ENCODE assay signal across 9 mouse cellular contexts in the genomic region with DNA sequence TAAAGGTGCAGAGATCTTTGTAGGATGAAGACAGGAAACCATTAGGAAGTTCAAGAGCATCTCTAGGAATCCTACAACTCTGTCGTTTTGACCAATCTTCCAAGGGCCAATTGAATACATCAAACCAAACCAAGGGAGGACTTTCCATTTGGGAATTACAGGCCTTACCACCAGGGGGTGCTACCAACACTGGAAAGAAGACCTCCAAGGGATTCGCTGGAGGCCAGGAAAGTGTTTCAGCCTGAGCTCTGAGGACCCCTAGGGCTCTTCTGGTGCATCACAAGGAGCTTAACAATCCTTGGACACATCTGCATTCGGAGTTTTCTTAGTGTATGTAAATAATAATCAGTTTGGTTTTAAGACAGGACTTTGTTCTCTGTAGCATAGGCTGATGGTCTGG. TPM values are rescaled to one million over a fixed set of nuclear protein-coding genes. Genes with fewer than 3 reads are reported as not detected.
DNase-seq lines count a peak whose midpoint lies in the region; ATAC-seq and TF ChIP-seq lines count a peak whose summit lies in the region.
"Had no signal": no experiment of that assay in that cellular context is flagged by ENCODE, and none has a peak within 500 bp of the region (broad histone marks: within the 10 kb centered on the region; RNA-seq: fewer than 3 reads in every experiment).

No protein-coding gene starts in this region.

- 16% methylated on average over 3 of the region's 3 CpGs for WGBS in kidney, postnatal 0 days
- 16% methylated on average over 3 of the region's 3 CpGs for WGBS in liver, embryonic 13.5 days (ENCODE audit: insufficient replicate concordance)

- ATAC-seq in frontal cortex, adult (ENCODE audit: low TSS enrichment) = peak; percentile 48; the same call in 1 of the 2 replicates
- no peak for ATAC-seq in kidney, postnatal 0 days (replicated peaks; ENCODE audit: low FRiP score, low read depth)
- no peak for ATAC-seq in liver, embryonic 13.5 days (ENCODE audit: low read depth)

- peak; percentile 100 for TF ChIP-seq CTCF in kidney, postnatal 0 days (IDR thresholded peaks at IDR 0.05; ENCODE audit: low read depth)

- DNase-seq in urinary bladder, adult 18-20 months (ENCODE audit: low spot score in 2 of 2) = peak; percentile 60 to 74
- DNase-seq in urinary bladder, adult 2 months (ENCODE audit: low spot score) = no peak
- DNase-seq in brain, embryonic 18.5 days (ENCODE audit: low read depth, low spot score) = peak; percentile 32
- peak; percentile 96 for DNase-seq in kidney, postnatal 0 days (ENCODE audit: low spot score)
- DNase-seq in liver, embryonic 13.5 days = peak; percentile 67
- DNase-seq in right cerebral cortex, postnatal 10 days (ENCODE audit: low spot score in 2 of 2) = peak; percentile 82 to 89
- DNase-seq in urinary bladder, postnatal 36 days (ENCODE audit: low spot score in 2 of 2) = peak; percentile 71 to 86

- H3K4me1 ChIP-seq in kidney, postnatal 0 days (replicated peaks; ENCODE audit: insufficient read depth, low read length) = no peaks in the 10 kb centered on the region
- H3K4me1 ChIP-seq in liver, embryonic 13.5 days (replicated peaks) = peaks cover 15% of the 10 kb centered on the region

- H3K27me3 ChIP-seq in kidney, postnatal 0 days (ENCODE audit: insufficient read depth, low read length) = no peaks in the 10 kb centered on the region
- no peaks in the 10 kb centered on the region for H3K27me3 ChIP-seq in liver, embryonic 13.5 days
- H3K27me3 ChIP-seq: liver, embryonic 15.5 days had no signal

- H3K4me2 ChIP-seq in kidney, postnatal 0 days (ENCODE audit: low read length) = no peak overlapping the region
- no peak overlapping the region for H3K4me2 ChIP-seq in liver, embryonic 13.5 days
- H3K4me2 ChIP-seq: liver, embryonic 15.5 days had no signal

- H3K27ac ChIP-seq in kidney, postnatal 0 days = no peak overlapping the region
- H3K27ac ChIP-seq in liver, embryonic 13.5 days = no peak overlapping the region
- H3K27ac ChIP-seq: liver, embryonic 15.5 days had no signal

- H3K4me3 ChIP-seq in kidney, postnatal 0 days (replicated peaks; ENCODE audit: low read depth, low read length) = no peak overlapping the region
- H3K4me3 ChIP-seq in liver, embryonic 13.5 days (replicated peaks) = no peak overlapping the region
- H3K4me3 ChIP-seq: liver, embryonic 15.5 days had no signal

- no peaks in the 10 kb centered on the region for H3K9me3 ChIP-seq in kidney, postnatal 0 days (replicated peaks; ENCODE audit: low read length)
- no peaks in the 10 kb centered on the region for H3K9me3 ChIP-seq in liver, embryonic 13.5 days (replicated peaks)
- H3K9me3 ChIP-seq: liver, embryonic 15.5 days had no signal

- no peaks in the 10 kb centered on the region for H3K36me3 ChIP-seq in kidney, postnatal 0 days (ENCODE audit: insufficient read depth, low read length)
- H3K36me3 ChIP-seq in liver, embryonic 13.5 days = no peaks in the 10 kb centered on the region
- H3K36me3 ChIP-seq: liver, embryonic 15.5 days had no signal

- no peak overlapping the region for H3K9ac ChIP-seq in kidney, postnatal 0 days (ENCODE audit: low read depth, low read length)
- no peak overlapping the region for H3K9ac ChIP-seq in liver, embryonic 13.5 days
- H3K9ac ChIP-seq: liver, embryonic 15.5 days had no signal

RNA-seq across cellular contexts. Expression of a gene that starts 3.4 kb away (rescaled TPM):
- 708 and 807 TPM in 2 replicates for polyA plus RNA-seq in urinary bladder, adult 2 months (2012; rRNA removed)
- 168 and 169 TPM in 2 replicates for polyA plus RNA-seq in kidney, postnatal 0 days (2015; fragmentation: Nextera tagmentation; extraction: Ambion mirVana)
- polyA plus RNA-seq in liver, embryonic 13.5 days (2015; fragmentation: Nextera tagmentation; extraction: Ambion mirVana) = 98.0 and 104 TPM in 2 replicates

RNA-seq across cellular contexts. Expression of a gene that starts 23.4 kb away (rescaled TPM):
- polyA plus RNA-seq in urinary bladder, adult 2 months (2012; rRNA removed) = 9.3 and 11.2 TPM in 2 replicates
- polyA plus RNA-seq in kidney, postnatal 0 days (2015; fragmentation: Nextera tagmentation; extraction: Ambion mirVana) = 23.9 and 27.9 TPM in 2 replicates
- 1.9 and 2.3 TPM in 2 replicates for polyA plus RNA-seq in liver, embryonic 13.5 days (2015; fragmentation: Nextera tagmentation; extraction: Ambion mirVana)
